Mouse (Mus musculus) kidney, adult 9 months (tissue): ENCODE results near the gene Sars2.

ENCODE experiments used
- DNase-seq: peaks from one replicate; pipeline ENCODE4 v3.0.0; 2022

Sars2 gene

DNA sequence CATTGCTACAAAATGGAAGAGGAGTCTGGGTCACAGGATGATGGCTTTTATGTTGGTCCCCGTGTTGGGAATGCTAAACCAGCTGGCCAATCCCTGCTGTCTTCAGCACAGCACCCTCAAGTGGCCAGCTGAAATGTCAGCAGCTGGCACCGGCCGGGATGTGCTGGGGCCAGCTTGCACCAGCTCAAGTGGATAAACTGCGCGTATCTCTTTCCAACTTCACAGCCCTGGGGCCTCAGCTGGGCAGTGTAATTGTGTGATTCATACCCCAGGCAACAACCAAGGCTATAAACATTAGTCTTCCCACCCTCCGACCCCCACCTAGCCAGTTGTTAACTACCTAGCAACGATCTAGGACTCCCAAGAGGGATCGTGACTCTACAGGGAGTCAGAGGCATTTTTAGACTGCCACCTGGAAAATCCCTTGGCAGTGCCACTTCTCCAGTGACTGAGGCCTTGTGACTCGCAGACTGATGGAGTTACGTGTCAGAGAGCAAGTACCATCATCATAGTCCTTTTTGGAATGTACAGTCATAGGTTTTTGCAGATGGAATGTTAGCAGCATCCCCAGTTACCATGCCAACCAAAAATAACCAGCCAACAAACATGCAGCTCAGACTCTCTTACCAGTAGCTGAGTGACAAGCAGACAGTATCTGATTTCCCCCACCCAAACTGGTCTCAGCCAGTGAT is 14.0 kb upstream of the Sars2 start:
- no peak for DNase-seq

- peak; percentile 95 for DNase-seq
Measured at GRCm38 (mm10) chr7:28732341-28733142, 9.2 kb upstream of the Sars2 start.

DNA sequence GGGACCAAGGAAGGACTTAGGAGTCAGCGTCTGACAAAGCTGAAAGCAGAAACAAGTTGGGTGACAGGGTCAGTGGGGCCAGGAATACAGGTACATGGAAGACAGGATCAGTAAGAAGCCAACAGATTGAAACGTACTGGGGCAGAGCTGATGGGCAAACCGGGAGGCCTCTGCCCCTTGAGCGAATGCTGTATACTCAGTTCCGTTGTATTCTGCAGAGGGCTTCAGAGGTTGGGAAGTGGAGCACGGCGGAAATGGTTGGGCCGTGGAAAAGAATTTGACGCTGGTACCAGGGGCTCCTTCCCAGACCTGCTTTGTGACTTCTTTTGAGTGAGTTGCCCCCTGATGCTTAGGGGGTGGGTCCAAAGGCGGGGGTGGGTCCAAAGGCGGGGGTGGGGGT is 8.6 kb upstream of the Sars2 start:
- DNase-seq, result no peak

- no peak for DNase-seq
Measured at GRCm38 (mm10) chr7:28735701-28736100, 6.1 kb upstream of the Sars2 start.

GRCm38 (mm10) chr7:28739829-28740228 is 2.0 kb upstream of the Sars2 start:
- no peak for DNase-seq

DNA sequence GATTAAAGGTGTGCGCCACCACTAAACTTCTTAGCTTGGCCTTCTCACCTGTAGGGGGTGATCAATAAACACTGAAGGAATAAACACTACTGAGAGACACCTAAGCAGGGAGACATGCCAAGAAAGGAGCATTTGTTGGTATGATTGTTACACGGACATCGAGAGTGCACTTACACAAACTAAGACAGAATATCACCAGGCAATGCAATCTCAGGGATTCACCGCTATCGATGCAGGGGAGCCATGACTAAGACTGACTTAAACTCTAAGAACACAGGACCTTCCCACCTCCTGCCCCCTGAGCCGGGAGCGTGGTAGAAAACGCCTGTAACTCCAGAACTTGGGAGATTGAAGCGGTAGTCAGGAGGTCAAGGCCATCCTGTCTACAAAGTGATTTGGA is 843 bp upstream of the Sars2 start:
- DNase-seq, result no peak

DNA sequence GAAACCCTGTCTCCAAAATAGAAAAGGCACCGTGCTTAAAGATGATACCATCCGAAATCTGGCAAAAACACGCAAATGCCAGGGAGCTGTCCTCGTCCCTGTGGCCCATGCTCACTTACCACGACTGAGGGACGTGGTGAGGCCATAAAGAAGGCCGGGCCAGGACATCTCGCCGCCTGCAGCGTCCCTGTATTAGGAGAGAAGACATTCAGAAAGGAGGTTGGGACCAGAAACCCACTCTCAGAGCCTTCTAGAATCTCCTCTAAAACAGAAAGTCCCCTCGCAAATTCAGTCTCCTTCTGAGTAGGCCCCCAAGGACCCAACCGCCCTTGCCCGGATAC is 454 bp upstream of the Sars2 start:
- DNase-seq, result no peak

GRCm38 (mm10) chr7:28749935-28750334 is 8.1 kb downstream of the Sars2 start:
- no peak for DNase-seq

- no peak for DNase-seq
Measured at GRCm38 (mm10) chr7:28756079-28756478, 14.3 kb downstream of the Sars2 start, which contains the start of gene Ccer2. Gene Ccer2 (plus strand): TSS chr7:28756174.

DNA sequence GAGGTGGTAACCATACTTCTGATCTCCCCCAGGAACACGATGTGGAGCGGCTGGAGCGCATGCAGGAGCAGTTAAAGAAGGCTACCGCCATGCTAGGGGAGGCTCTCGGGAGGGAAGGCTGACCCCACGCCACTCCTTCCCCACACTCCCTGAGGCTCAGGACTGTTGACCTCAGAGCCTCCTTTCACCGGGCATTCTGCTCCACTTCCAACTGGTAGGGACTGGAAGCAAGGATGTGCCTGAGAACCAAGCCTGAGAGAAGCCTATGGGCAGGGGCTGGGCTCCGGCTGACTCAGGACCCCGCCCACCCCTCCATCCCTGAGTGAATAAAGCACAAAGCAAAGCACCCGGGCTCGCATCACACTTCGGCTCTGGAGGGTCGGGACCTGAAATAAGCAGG is 16.8 kb downstream of the Sars2 start:
- DNase-seq, result no peak

DNA sequence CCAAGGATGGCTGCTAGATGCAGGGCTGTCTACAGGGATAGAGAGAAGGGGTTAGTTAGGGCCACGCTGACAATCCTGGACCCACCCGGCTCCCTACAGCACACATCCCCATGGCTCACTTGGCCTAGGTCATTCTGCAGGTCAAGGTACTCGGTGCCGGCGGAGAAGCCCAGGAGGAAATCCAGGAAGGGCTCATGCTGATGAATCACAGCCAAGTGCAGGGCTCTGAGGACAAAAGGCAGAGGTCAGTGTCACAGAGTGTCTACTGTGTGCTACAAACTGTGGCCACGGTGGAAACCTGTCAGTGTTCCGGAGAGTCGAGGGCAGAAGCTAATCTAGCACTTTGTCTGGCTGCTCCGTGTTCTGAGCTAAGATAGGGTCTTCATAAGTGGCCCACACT is 20.1 kb downstream of the Sars2 start:
- DNase-seq, result peak; percentile 41

DNA sequence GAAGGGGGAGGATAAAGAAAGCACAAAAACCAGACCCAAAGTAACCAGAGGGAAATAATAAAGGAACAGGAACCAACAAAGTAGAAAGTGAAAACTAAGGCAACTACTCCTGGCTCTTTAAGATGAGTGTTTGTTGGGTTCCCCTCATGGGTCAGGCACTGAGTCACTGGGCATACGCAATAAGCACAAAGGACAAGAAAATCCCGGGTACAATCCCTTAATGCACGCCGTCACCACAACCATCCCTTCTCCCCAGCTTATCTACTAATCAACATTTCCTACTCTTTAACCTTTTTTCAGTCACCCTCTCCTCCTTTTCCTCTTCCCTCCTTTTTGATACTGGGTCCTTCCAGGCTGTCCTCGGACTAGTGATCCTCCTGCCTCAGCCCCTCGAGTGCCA is 23.4 kb downstream of the Sars2 start:
- no peak for DNase-seq

DNA sequence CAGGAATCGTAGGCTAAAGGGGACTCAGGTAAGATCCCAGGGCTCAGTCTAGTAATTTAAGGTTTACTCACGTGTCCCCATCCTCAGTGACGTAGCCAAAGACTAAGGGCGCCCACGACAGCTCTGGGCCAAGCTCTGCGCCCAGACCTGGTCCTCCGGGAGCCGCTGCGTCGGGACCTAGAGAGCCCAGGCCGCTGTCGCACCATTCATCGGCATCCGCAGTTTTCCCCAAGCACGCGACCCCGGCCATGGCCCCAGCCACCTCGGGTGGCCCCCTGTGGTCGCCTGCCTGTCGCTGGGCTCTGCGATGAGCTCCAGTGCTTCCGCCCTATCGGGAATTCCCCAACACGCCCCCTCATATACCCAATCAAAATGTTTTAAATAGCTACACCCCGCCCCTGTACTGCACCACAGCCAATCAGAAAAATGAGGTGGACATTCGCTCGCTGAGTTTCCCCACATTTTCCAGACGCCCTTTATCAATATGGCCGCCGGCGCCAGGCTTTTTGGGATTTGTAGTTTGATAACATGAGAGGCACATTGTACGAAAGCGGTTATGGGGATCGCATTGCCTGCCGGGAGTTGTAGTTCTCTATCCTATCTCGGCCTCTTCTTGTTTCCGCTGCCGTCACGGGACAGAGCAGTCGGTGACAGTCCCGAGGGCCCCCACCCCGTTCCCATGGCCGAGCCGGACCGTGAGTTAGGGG is 24.5 kb downstream of the Sars2 start, which contains the start of gene Sirt2:
Gene Sirt2 (plus strand): TSS at position 563 of the 707 bp plus-strand sequence.
- peak; percentile 100 for DNase-seq

DNA sequence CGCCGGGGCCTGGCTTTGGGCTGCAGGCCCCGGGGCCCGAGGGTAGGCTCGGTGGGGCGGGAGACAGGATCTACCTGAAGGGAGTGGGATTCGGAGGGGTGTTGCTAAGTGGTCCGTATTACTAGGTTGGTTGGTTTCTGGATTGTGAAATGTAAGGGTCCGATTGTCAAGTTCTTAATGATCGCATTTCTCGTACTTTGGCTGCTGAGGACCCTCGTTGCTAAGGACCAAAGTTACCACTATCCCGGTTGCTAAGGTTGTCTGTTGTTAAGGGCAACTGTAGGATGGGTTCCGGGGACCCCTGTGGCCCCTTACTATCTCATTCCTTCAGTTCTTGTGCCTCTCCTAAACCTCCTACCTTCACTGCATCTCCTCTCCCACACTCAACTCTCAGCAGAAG is 25.1 kb downstream of the Sars2 start:
- peak; percentile 43 for DNase-seq

GRCm38 (mm10) chr7:28767462-28767965 is 25.7 kb downstream of the Sars2 start, which contains the start of gene Nfkbib:
Gene Nfkbib (minus strand): TSS chr7:28767512.
- no peak for DNase-seq

DNA sequence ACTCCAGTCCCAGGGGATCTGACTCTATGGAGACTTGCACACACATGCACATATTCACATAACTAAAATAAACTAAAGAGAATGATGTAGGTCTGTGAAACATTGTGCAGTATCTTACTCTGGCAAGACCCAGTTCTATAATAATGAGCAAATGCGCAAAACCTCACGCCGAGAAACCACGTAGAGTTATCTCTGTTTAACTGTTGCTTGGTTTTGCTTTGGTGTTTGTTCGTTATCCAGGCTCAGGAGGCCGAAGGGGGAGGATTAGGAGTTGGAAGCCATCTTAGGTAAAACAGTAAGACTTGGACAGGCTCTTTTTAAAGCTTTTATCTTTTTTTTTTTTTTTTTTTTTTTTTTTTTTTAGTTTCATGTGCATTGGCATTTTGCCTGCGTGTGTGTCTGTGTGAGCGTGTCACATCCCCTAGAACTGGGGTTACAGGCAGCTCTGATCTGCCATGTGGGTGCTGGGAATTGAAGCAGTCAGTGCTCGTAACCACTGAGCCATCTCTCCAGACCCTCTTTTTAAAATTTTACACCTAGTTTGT is 27.7 kb downstream of the Sars2 start:
- no peak for DNase-seq

DNA sequence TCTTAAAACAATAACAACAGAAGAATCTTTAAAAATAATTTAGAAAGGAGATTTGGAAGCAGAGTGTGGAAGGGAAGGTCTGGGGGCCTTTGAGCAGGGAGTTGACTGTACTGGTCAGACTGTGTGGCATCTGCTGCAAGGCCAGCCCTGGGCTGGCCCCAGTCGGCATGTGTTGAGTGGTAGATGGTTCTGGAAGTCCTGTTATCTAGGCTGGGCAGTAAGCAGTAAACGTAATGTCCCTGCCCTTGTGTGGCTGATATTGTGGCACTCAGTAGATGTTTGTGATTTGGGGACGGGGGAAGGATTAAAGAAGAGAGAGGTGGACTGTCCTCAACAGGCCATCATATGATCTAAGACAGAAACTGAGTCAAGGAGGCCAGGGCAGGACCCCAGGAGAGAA is 28.5 kb downstream of the Sars2 start:
- DNase-seq, result no peak

DNA sequence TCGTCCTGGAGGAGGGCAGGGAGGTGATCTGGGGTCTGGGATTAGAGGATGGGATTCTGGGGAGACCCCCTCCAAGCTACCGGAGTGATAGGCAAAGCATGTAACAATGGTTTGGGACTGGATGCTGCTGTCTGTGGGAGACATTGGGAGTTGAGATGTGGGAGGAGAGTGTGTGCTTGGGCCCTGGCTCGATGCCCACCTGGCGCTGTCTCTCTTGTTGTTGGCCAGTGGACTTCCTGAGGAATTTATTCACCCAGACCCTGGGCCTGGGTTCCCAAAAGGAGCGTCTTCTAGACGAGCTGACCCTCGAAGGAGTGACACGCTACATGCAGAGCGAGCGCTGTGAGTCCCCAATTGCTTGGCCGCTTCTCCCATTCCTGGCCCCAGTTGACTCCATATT is 30.1 kb downstream of the Sars2 start:
- no peak for DNase-seq

- DNase-seq, result no peak
Measured at GRCm38 (mm10) chr7:28773163-28773562, 31.4 kb downstream of the Sars2 start.

DNA sequence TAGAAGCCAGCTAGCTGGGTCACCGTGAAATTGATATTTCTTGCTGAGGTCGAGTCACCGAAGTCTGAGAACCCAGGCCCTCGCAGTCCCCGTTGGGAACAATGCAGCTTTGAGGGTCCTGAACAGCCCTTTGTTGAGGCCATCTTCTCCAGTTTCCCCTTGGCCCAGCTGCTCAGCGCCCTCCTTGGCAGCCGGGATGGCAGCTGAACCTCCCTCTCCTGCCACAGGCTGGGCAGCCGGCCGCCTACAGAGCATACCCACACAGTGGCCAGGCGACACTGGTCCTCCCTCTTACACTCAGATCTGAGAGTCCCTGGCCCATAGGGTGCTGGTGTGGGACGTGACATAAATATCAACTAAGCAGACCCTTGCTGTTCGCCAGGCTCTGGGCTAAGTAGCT is 32.4 kb downstream of the Sars2 start:
- no peak for DNase-seq

GRCm38 (mm10) chr7:28775129-28775528 is 33.3 kb downstream of the Sars2 start:
- no peak for DNase-seq

GRCm38 (mm10) chr7:28778825-28779224 is 37.0 kb downstream of the Sars2 start:
- no peak for DNase-seq

DNA sequence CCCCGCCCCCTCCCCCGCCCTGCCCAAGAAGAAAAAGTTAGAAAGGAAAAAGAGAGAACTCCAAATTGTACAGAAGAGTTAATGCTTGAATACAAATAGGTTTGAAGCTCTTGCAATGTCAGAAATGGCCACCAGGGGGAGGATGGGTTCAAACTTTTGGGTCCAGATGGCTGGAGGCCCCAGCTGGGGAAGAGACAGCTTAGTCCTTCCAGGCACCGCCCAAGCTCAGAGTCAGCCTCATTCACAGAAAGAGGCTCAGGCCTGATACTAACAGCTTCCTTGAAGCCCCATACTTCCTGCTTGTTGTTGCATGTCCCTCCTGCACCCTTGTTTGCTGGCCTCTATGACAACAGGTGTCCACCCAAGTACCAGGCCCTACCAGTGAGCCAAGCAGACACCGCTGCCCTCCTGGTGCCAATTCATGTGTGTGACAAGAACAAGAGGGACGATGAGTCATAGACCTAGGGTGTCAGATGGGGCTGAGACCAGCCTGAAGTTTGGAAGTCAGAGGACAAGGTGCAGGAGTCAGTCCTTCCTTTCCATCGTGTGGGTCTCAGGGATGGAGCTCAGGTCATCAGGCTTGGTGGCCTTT is 38.4 kb downstream of the Sars2 start:
- peak; percentile 88 for DNase-seq
